Mouse (Mus musculus) kidney, postnatal 36 days (tissue): ENCODE measurements around the gene Slc9a9.

ENCODE experiments used
- DNase-seq, 2 experiments: peaks; one replicate each; pipeline ENCODE4 v3.0.0; 2021 to 2022; ENCODE audit warnings: mixed read lengths in 2 of 2

Gene Slc9a9

GRCm38 (mm10) chr9:95086109-95086821 lies 416.6 kb downstream of the Slc9a9 start:
- no peak for DNase-seq

GRCm38 (mm10) chr9:95088221-95088620 lies 418.5 kb downstream of the Slc9a9 start:
- DNase-seq, result no peak

DNA sequence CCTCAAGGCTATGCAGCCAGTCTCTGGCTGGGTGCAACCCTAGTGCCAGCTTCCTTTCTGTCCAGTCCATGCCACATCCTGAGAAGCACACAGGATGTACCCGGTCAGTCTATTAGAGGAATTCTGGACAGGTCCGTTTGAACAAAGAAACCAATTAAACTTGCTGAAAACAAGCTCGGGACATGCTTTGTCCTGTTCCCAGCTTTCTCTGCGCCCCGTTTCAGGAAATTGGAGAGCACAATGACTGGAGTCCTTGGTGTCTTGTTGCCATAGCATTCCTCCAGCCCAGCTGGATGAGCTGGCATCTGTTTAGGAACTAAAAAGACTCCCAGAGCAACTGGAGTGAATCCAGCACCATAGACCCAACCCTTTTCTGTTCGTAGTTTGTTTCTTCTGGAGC lies 419.3 kb downstream of the Slc9a9 start:
- peak in 1 of 2 experiments; percentile 28 for DNase-seq

GRCm38 (mm10) chr9:95096486-95096885 lies 426.8 kb downstream of the Slc9a9 start:
- DNase-seq, result no peak

DNA sequence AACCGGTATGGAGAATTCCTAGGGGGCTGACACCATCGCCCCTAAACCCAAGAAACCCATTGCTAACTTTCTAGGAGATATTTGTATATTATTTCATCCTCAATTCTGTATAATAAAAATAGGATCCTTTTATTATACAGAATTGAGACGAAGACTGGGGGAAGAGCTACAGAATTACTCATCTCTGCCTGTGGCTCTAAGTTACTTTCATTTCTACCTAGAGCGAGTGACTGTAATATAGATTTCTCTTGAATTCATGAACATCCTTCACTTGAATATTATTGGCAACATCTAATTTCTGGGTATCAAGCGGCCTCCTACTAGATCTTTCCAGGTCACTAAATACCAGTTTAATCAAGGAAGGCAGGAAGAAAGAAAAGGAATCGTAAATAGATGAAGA lies 436.1 kb downstream of the Slc9a9 start:
- no peak for DNase-seq

DNA sequence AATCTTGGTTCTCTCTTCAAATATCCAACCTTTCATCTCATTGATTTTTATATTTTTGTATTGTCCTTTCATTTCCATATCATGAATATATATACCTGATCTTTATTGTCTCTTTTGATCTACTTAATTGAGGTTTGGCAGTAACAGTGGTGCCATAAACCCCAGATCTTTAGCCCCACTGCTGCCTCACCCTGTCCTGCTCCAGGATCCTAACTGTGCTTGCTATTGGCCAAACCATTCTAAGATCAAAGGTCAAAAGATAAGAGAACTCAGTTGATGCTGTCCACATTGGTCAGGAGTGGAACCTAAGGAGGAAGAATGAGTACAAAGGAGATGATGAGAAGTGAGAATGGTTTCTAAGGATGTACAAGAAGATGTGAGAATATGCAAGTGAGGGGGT lies 440.1 kb downstream of the Slc9a9 start:
- DNase-seq, result no peak

DNA sequence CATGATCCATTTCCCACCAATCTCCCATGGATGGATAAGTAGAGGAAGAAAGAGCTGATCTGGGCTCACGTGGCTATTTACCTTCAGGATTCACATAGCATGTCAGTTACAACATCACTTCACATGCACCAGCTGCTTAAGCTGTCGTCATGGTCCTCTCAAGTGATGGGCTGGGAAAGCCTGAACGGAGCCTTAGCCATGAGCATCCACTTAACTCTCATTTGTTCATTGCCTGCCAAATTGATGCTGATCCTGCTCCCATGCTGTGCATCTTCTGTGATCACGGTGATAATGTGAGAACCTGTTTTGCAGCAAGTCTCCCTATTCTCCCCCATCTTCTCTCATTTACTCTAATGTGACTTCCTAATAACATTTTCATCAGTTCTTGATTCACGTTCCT lies 441.1 kb downstream of the Slc9a9 start:
- DNase-seq, result no peak

GRCm38 (mm10) chr9:95111732-95112131 lies 442.0 kb downstream of the Slc9a9 start:
- DNase-seq, result peak; percentile 9 to 10

GRCm38 (mm10) chr9:95113157-95114135 lies 443.7 kb downstream of the Slc9a9 start:
- peak; percentile 6 to 9 for DNase-seq

DNA sequence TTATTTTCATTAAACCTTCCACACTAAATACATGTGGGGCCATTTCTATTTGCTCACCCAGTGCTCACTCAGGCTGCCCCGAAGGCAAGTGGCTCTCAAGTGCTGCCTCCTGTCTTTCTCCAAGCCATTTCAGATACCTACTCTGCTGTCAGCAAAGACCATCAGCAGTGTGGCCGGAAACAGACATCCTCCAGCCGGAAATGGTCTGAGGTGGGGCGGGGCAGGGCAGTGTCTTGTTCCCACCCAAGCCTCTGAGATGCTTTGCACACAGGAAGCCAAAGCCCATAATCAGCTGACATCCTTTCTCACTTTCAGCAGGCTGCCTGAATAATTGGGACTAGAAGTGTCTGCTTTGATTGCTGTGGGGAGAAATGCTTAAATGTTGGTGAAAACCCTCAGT lies 450.4 kb downstream of the Slc9a9 start:
- peak; percentile 32 to 45 for DNase-seq

DNA sequence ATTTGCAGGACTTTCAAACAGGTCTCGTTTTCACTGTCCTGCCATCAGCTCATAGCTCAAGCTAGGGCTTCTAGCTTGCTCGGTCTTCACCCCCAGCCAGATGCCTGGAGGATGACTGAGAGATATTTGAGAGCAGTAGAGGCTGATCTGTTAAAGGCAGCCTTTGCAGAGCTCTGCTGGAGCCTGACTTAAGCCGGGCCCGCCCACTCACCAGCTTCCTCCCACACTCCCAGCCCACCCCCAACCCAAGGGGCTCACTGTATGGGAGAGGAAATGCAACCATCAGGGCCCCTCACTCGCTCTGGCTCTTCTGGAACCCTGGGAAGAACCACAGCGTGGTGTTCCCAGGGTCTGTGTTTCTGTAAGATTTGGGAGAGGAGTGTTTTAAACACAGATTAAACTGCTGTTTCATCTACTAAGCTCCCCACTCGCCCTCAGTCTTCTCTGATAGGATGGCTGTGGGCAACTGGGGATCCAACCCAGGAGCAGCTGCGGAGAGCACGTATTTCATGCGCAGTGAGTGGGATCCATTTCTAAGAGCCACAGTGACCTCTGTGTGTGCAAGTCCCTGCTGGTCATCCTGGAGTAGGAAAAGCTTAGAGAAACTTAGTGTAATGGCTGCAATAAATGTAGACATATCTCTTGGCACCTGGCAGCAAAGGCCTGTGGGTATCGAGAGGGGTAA lies 451.6 kb downstream of the Slc9a9 start:
- no peak for DNase-seq

GRCm38 (mm10) chr9:95125683-95126082 lies 456.0 kb downstream of the Slc9a9 start:
- no peak for DNase-seq

- no peak for DNase-seq
Measured at GRCm38 (mm10) chr9:95127774-95128173, 458.1 kb downstream of the Slc9a9 start.

- DNase-seq, result peak; percentile 34 to 63
Measured at GRCm38 (mm10) chr9:95149206-95149729, 479.6 kb downstream of the Slc9a9 start.

DNA sequence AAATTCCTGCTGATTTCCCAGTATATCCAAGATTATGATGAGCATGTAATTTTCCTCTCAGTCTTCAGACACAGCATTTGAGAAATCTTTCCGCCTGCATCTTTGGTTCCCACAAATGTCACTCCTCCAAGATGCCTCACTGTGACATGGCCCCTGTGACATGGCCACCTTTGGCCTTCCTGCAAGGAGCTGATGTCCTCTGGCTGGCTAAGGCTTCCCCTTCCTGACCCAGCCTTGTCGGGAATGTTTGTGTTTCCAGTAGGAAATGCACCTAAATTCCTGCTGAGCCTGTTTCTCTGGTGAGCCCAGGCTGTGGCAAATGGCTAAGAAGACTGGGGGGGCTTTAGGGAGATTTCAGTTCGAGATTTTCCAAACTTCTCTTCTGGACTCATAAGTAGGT lies 480.4 kb downstream of the Slc9a9 start:
- peak; percentile 66 to 78 for DNase-seq

DNA sequence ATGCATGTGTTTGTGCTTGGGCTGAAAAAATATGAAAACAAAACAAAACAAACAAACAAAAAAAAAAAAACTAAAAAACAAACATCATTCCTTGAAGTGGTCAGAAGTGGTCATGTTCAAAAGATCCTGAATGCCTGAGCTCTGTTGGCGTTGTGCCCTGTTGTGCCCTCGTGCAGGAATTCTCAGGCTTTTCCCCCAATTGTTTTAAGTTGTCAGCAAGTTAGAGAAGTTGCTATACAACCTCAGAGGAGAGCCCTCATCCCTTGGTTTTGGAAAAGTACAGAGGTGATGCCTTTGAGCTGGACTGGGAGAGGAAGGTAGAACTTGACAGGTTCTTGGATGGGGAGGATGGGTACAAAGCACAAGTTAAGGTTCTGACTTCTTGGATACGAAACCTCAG lies 480.9 kb downstream of the Slc9a9 start:
- DNase-seq, result peak; percentile 29 to 49

- no peak for DNase-seq
Measured at GRCm38 (mm10) chr9:95150998-95151397, 481.3 kb downstream of the Slc9a9 start.

DNA sequence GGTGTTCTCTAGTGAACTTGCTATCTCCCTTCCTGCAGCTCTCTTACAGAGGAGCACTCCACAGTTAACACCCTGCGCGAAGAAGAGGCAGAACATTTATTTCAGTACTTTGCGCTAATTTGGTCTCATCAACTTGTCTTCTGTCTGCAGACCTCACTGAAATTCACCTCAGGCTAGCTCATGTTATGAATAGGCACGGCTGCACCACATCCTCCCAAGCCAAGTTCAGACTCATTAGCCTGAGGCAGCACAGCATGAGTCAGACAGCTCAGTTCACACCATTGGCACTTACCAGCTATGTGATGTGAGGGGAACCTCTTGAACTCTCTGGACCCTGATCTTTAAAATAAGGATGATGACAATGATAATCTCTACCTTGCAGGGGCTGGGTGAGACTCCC lies 482.0 kb downstream of the Slc9a9 start:
- DNase-seq, result no peak

DNA sequence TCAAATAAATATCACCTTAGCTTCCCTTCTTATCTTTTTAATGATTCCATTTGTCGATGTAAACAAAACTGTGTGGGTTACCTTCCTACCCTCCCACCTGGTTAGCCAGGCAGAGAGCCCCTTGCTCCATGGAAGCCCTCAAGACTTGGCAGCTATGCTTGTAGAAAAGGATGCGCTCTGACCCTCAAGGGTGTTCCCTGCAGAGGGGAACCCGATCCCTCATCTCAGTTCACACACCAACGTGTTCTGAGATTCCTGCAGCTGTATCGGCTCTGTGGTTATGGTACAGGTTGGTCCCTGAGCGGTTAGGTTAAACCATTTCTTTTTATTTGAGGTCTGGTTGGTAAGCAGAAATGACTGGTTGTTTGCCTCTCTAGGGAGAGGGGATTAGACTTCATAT lies 484.3 kb downstream of the Slc9a9 start:
- no peak for DNase-seq

DNA sequence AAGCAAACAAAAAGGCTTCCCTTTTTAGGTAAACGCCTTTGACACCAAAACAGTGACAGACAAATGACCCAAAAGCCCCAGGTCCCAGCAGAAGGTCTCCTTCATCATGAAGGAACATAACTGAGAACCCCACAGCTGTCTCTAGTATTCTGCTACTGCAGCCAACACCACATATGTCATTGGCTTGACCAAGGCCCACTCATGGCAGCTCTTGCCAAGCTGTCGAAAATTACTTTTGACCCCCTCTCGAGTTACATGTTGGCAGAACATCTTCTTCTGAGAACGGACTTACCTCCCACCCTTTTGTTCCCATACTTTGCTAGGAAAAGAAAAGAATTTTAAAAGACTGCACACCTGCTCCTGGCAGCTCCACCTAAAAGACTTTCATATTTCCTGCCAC lies 488.2 kb downstream of the Slc9a9 start:
- no peak for DNase-seq

DNA sequence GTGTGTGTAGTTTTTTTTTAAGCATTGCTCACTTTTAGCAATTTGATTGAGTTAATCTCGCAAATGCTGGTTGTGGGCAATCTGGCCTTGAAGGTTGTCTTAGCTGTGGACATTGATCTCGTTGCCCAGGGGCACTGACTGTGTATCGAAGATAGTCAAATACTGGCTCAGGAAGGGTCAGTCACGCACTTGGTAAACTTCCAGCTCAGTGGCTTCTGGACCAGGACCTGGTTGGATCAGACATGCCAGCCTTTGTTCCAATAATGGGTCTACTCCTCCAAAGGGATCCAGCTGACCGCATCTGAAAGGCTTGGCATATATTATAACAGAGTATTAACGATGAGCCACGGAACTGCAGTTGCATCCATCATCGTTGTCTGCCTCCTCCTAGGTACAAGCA lies 489.2 kb downstream of the Slc9a9 start:
- DNase-seq, result no peak

DNA sequence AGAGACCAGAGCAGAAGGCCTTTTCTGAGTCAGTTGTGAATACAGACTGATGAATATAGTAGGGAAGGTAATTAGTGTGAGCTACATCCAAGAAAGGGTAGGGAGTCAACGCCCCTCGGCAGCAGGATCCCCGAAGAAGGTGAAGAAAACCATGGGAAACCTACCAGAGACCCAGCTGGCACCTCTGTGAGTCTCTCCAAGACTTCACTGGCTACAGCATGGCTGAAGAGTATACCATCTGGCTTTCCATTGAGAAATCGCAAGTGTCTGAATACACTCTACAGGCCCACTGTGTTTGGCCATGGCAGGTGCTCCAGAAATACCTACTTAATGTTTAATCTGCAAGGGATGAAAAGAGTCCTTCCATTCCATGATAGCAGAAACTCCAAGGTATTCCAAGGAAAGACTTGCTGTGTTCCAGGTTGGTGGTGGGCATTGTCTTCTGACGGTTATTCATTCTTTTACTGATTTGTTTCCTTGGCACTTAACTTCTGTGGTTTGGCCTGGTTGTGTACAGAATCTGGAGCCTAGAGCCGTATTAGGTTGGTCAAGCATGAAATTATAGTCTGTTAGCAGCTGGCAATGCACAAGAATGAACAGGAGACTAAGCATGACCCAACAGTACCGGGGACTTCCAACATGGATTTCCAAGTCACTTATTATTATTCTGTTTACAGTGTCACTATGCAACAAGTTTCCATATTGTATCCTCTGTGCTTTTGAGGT lies 491.0 kb downstream of the Slc9a9 start:
- DNase-seq, result no peak
